Mouse (Mus musculus) lung, embryonic 15.5 days (tissue): ENCODE data around the gene Layn. TPM values are rescaled to one million over a fixed set of nuclear protein-coding genes. Genes with fewer than 3 reads are reported as not detected.
A peak's percentile ranks its signal among the peaks of the same experiment; 100 is the strongest.

Experiments
- ATAC-seq: fragments of 200-750 bp; cut with Nextera tagmentation; 2 replicates; pipeline ENCODE4 v1.8.0; 2017; ENCODE audit warnings: moderate number of reproducible peaks, borderline replicate concordance; ENCODE audit not compliant: low FRiP score, low TSS enrichment; ENCODE audit errors: extremely low read depth
- H3K27ac ChIP-seq: fragments of 300-500 bp; sonication (generic); 2 replicates; pipeline ENCODE4 v1.5.1; 2015; ENCODE audit warnings: moderate library complexity, mild to moderate bottlenecking, inconsistent platforms
- H3K27me3 ChIP-seq: fragments of 300-500 bp; sonication (generic); 2 replicates; pipeline ENCODE4 v1.6.1; 2015; ENCODE audit warnings: inconsistent platforms
- H3K36me3 ChIP-seq: fragments of 300-500 bp; sonication (generic); 2 replicates; pipeline ENCODE4 v1.6.1; 2015; ENCODE audit warnings: inconsistent platforms
- H3K4me1 ChIP-seq: fragments of 300-500 bp; sonication (generic); 2 replicates; pipeline ENCODE4 v1.6.1; 2015; ENCODE audit warnings: inconsistent platforms
- H3K4me2 ChIP-seq: fragments of 300-500 bp; sonication (generic); 2 replicates; pipeline ENCODE4 v1.6.1; 2015; ENCODE audit warnings: inconsistent platforms, mild to moderate bottlenecking, moderate library complexity
- H3K4me3 ChIP-seq: fragments of 300-500 bp; sonication (generic); 2 replicates; pipeline ENCODE4 v1.5.1; 2015; ENCODE audit warnings: mild to moderate bottlenecking, inconsistent platforms
- H3K9ac ChIP-seq: fragments of 300-500 bp; sonication (generic); 2 replicates; pipeline ENCODE4 v1.6.1; 2015; ENCODE audit warnings: inconsistent platforms
- H3K9me3 ChIP-seq: fragments of 300-500 bp; sonication (generic); 2 replicates; pipeline ENCODE4 v1.6.1; 2016; ENCODE audit warnings: inconsistent platforms
- WGBS: fragments of 180-500 bp; shearing (Covaris S2); methylation state at CpG from one replicate; pipeline ENCODE4 v1.1.7; 2015; 5-methylcytosine and 5-hydroxymethylcytosine counted together
- polyA plus RNA-seq: library from polyadenylated mRNA; unstranded; fragments of >200 nt; fragmentation: Nextera tagmentation; extraction: Ambion mirVana; gene quantifications from 2 replicates; pipeline ENCODE4 v1.2.1, GENCODE M21; 2015

Gene Layn
- polyA plus RNA-seq, 1 experiment from 2014 or later = 9.9 TPM

GRCm38 (mm10) chr9:51030147-51030546, 46.7 kb downstream of the Layn start:
- ATAC-seq = no peak
- 26% methylated on average over 1 of the region's 1 CpGs for WGBS
- Histone ChIP-seq H3K27ac (no peak overlapping the region), H3K4me3 (no peak overlapping the region), H3K27me3 (no peaks in the 10 kb centered on the region), H3K9me3 (no peaks in the 10 kb centered on the region), H3K4me1 (no peaks in the 10 kb centered on the region), H3K36me3 (no peaks in the 10 kb centered on the region), H3K4me2 (no peak overlapping the region), H3K9ac (no peak overlapping the region)

DNA sequence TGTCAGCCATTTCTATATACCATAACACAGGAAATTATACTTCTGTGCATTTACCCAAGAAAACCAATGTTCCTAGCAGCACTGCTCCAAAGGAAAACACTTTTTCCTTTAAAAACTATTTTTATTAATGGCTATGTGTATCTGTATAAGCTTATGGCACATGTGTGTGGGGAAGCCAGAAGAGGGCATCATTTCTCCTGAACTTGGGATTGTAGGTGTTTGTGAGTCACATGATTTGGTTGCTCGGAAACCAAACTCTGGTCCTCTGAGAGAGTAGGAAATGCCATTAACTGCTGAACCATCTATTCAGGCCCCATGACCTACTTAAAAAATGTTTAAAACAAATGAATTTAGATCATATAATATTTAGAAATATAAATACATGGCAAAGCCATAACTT, 49.9 kb downstream of the Layn start:
- H3K9me3 ChIP-seq = no peaks in the 10 kb centered on the region
- H3K27me3 ChIP-seq = no peaks in the 10 kb centered on the region
- no peaks in the 10 kb centered on the region for H3K36me3 ChIP-seq
- no peak overlapping the region for H3K4me3 ChIP-seq
- H3K4me2 ChIP-seq = no peak overlapping the region
- WGBS = 65% methylated on average over 1 of the region's 1 CpGs
- H3K27ac ChIP-seq = no peak overlapping the region
- ATAC-seq = no peak
- no peak overlapping the region for H3K9ac ChIP-seq
- no peaks in the 10 kb centered on the region for H3K4me1 ChIP-seq

GRCm38 (mm10) chr9:51021123-51021795, 55.6 kb downstream of the Layn start:
- Histone ChIP-seq H3K27ac (no peak overlapping the region), H3K36me3 (no peaks in the 10 kb centered on the region), H3K9me3 (no peaks in the 10 kb centered on the region), H3K27me3 (no peaks in the 10 kb centered on the region), H3K4me1 (no peaks in the 10 kb centered on the region), H3K4me3 (no peak overlapping the region), H3K9ac (no peak overlapping the region), H3K4me2 (no peak overlapping the region)
- WGBS = 63% methylated on average over 4 of the region's 4 CpGs
- ATAC-seq = no peak

DNA sequence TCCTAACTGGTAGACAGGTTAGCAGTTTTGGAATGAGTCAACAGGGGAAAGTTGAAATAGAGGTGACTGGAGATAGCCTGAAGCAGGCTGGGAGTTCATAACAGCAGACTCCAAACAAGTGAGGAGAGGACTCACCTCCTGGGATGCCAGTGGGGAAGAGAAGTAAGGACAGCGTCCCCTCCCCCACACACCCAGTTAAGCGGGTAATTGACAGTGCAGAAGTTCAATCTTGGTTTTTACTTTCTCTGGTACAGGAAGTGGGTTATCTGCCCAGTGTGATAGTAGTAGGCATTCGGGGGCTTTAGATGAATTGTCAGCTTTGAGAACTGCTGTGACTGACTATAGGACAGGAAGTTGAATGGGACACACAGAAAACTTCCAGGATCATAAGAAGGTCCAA, 56.5 kb downstream of the Layn start:
- Histone ChIP-seq H3K9me3 (no peaks in the 10 kb centered on the region), H3K4me2 (no peak overlapping the region), H3K27me3 (no peaks in the 10 kb centered on the region), H3K36me3 (no peaks in the 10 kb centered on the region), H3K4me3 (no peak overlapping the region), H3K9ac (no peak overlapping the region), H3K27ac (no peak overlapping the region), H3K4me1 (no peaks in the 10 kb centered on the region)
- WGBS = 53% methylated on average over 3 of the region's 3 CpGs
- ATAC-seq = no peak

DNA sequence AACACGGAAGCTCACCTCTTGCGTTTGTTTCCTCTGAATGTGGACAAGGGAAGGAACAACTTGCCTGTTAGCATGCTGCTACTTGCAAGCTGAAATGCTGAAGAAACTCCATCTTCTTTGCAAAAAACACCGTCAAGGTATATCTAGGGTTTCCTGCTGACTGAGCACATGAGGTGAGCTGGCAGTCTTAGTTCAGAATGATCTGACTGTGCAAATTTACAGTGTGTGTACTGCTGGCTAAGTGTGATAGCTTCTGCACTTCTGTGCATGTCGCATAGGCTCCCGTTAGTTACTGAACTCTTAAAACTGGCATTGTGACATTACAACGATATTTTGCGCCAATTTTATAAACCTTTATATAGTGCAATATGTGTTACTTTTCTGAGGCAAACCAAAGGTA, 57.2 kb downstream of the Layn start:
- no peaks in the 10 kb centered on the region for H3K4me1 ChIP-seq
- 67% methylated on average over 7 of the region's 7 CpGs for WGBS
- ATAC-seq = no peak
- no peaks in the 10 kb centered on the region for H3K9me3 ChIP-seq
- H3K36me3 ChIP-seq = no peaks in the 10 kb centered on the region
- no peak overlapping the region for H3K4me3 ChIP-seq
- no peaks in the 10 kb centered on the region for H3K27me3 ChIP-seq
- no peak overlapping the region for H3K9ac ChIP-seq
- H3K27ac ChIP-seq = no peak overlapping the region
- no peak overlapping the region for H3K4me2 ChIP-seq

GRCm38 (mm10) chr9:51015732-51016131, 61.2 kb downstream of the Layn start:
- no peaks in the 10 kb centered on the region for H3K36me3 ChIP-seq
- H3K4me2 ChIP-seq = no peak overlapping the region
- 24% methylated on average over 4 of the region's 4 CpGs for WGBS
- no peak overlapping the region for H3K27ac ChIP-seq
- ATAC-seq = no peak
- no peaks in the 10 kb centered on the region for H3K9me3 ChIP-seq
- H3K27me3 ChIP-seq = no peaks in the 10 kb centered on the region
- no peak overlapping the region for H3K4me3 ChIP-seq
- H3K9ac ChIP-seq = no peak overlapping the region
- H3K4me1 ChIP-seq = no peaks in the 10 kb centered on the region

DNA sequence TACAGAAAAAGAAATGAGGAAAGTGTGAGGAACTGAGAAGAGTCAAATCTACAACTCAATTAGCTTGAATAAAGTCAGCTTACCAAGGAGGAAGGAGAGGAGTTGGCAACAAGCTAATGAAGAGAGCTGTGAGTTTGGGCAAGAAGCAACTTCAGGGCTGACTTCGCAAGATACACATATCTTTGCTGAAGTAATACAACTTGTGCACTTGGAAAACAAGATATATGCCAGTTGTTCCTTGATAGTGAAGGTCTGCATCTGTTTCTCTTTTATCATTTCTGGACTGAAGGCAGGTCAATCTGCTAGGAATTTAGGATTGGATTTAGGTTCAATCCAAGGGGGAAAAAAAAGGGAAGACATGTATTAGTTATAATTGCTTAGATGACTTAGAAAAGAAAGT, 63.2 kb downstream of the Layn start:
- Histone ChIP-seq H3K27ac (no peak overlapping the region), H3K4me3 (no peak overlapping the region), H3K9me3 (no peaks in the 10 kb centered on the region), H3K27me3 (no peaks in the 10 kb centered on the region), H3K4me2 (no peak overlapping the region), H3K36me3 (no peaks in the 10 kb centered on the region), H3K4me1 (0 out of 2 replicates have a peak, but pooled peaks cover 3% of the 10 kb centered on the region), H3K9ac (no peak overlapping the region)
- WGBS = 81% methylated on average over 1 of the region's 1 CpGs
- no peak for ATAC-seq

- H3K4me3 ChIP-seq = peak overlapping the region; percentile 35
- peak overlapping the region; percentile 63 for H3K4me2 ChIP-seq
- no peak overlapping the region for H3K27ac ChIP-seq
- H3K36me3 ChIP-seq = no peaks in the 10 kb centered on the region
- H3K9me3 ChIP-seq = no peaks in the 10 kb centered on the region
- no peaks in the 10 kb centered on the region for H3K27me3 ChIP-seq
- H3K9ac ChIP-seq = peak overlapping the region; percentile 25; the same call in 1 of the 2 replicates
- no peak for ATAC-seq
- H3K4me1 ChIP-seq = peaks cover 13% of the 10 kb centered on the region; the same call in 1 of the 2 replicates
- WGBS = 4% methylated on average over 6 of the region's 6 CpGs
Measured at GRCm38 (mm10) chr9:51009656-51009950, 67.3 kb downstream of the Layn start.

GRCm38 (mm10) chr9:51008841-51009655, 67.8 kb downstream of the Layn start, which contains the start of gene Sik2:
TSS of gene Sik2 (minus strand) at chr9:51009073.
- peak; percentile 99 for ATAC-seq
- under 1% methylated on average over 57 of the region's 85 CpGs for whole genome bisulfite sequencing
- H3K36me3 ChIP-seq = no peaks in the 10 kb centered on the region
- peaks cover 13% of the 10 kb centered on the region; the same call in 1 of the 2 replicates for H3K4me1 ChIP-seq
- peak within 1 kb of the TSS; percentile 90 for H3K27ac ChIP-seq
- H3K9me3 ChIP-seq = no peaks in the 10 kb centered on the region
- H3K4me2 ChIP-seq = peak within 1 kb of the TSS; percentile 70
- H3K27me3 ChIP-seq = no peaks in the 10 kb centered on the region
- H3K9ac ChIP-seq = peak within 1 kb of the TSS; percentile 83
- H3K4me3 ChIP-seq = peak within 1 kb of the TSS; percentile 84

GRCm38 (mm10) chr9:51008068-51008840, 68.6 kb downstream of the Layn start:
- Histone ChIP-seq H3K27ac (peak overlapping the region; percentile 90), H3K27me3 (no peaks in the 10 kb centered on the region), H3K4me1 (peaks cover 13% of the 10 kb centered on the region; the same call in 1 of the 2 replicates), H3K36me3 (no peaks in the 10 kb centered on the region), H3K4me2 (peak overlapping the region; percentile 70), H3K9ac (peak overlapping the region; percentile 83), H3K9me3 (no peaks in the 10 kb centered on the region), H3K4me3 (peak overlapping the region; percentile 84)
- ATAC-seq = peak; percentile 47; the same call in 1 of the 2 replicates
- WGBS = under 1% methylated on average over 65 of the region's 65 CpGs

DNA sequence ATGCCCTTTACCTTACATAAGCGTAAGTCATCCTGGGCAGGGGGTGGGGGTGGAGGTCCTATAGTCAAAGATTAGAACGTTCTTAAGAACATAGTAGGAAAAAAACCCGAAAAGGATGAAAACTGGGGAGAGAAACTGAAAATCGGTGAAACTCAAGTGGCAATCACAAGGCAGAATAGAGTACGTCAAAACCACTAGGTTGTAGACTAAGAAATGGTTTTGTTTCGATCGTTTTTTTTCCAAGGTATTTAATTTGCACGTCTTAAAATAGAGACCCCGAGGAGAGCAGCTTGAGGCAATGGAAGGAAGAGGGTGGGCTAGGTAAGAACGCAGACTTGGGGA, 69.2 kb downstream of the Layn start:
- 7% methylated on average over 10 of the region's 10 CpGs for WGBS
- no peak for ATAC-seq
- peak overlapping the region; percentile 70 for H3K4me2 ChIP-seq
- no peak overlapping the region for H3K27ac ChIP-seq
- no peaks in the 10 kb centered on the region for H3K27me3 ChIP-seq
- H3K36me3 ChIP-seq = no peaks in the 10 kb centered on the region
- H3K4me3 ChIP-seq = peak overlapping the region; percentile 84
- H3K4me1 ChIP-seq = peaks cover 13% of the 10 kb centered on the region; the same call in 1 of the 2 replicates
- H3K9ac ChIP-seq = peak overlapping the region; percentile 83; the same call in 1 of the 2 replicates
- no peaks in the 10 kb centered on the region for H3K9me3 ChIP-seq
